Mouse (Mus musculus) ES-E14 (cell line): ENCODE results near the gene Gmfg. TPM values are rescaled to one million over a fixed set of nuclear protein-coding genes. Genes with fewer than 3 reads are reported as not detected.

Source experiments
- DNase-seq: peaks from one replicate; pipeline ENCODE4 v3.0.0-alpha.2; 2013; ENCODE audit warnings: low read depth, low spot score
- H3K27ac ChIP-seq: 2 replicates; pipeline ENCODE4 v1.5.1; 2012; ENCODE audit warnings: low read depth, mild to moderate bottlenecking, low read length, moderate library complexity, mixed read lengths; ENCODE audit not compliant: poor library complexity, insufficient read depth, severe bottlenecking
- H3K36me3 ChIP-seq: 2 replicates; pipeline ENCODE4 v1.6.1; 2012; ENCODE audit warnings: mild to moderate bottlenecking, low read length, moderate library complexity, mixed read lengths; ENCODE audit not compliant: control insufficient read depth, poor library complexity, insufficient read depth, severe bottlenecking
- H3K4me1 ChIP-seq, 2 experiments: fragments of 150-350 bp in 1 of 2; sonication (generic) in 1 of 2; 2 replicates each; pipeline ENCODE4 v1.6.1; 2012; ENCODE audit warnings: low read length in 2 of 2, mild to moderate bottlenecking in 1 of 2, mixed read lengths in 1 of 2; ENCODE audit not compliant: control insufficient read depth in 2 of 2, insufficient read depth in 2 of 2, poor library complexity in 1 of 2
- H3K4me3 ChIP-seq, 2 experiments: fragments of 150-350 bp in 1 of 2; sonication (generic) in 1 of 2; 2 replicates each; pipeline ENCODE4 v1.5.1; 2012; ENCODE audit warnings: low read length in 2 of 2, low read depth in 1 of 2, mild to moderate bottlenecking in 1 of 2, mixed read lengths in 1 of 2; ENCODE audit not compliant: insufficient read depth in 1 of 2, poor library complexity in 1 of 2, severe bottlenecking in 1 of 2
- H3K9ac ChIP-seq: 2 replicates; pipeline ENCODE4 v1.6.1; 2012; ENCODE audit warnings: low read depth, mild to moderate bottlenecking, low read length, mixed read lengths; ENCODE audit not compliant: poor library complexity, insufficient read depth, severe bottlenecking
- H3K9me3 ChIP-seq: fragments of 150-350 bp; sonication (generic); 2 replicates; pipeline ENCODE4 v1.6.1; 2012; ENCODE audit warnings: low read depth, mild to moderate bottlenecking, low read length; ENCODE audit not compliant: control insufficient read depth, insufficient read depth
- CHD2 ChIP-seq: IDR thresholded peaks from 2 replicates; pipeline ENCODE4 v1.6.1; 2014; ENCODE audit warnings: mild to moderate bottlenecking, low read depth, low read length, inconsistent platforms
- HCFC1 ChIP-seq: IDR thresholded peaks from 2 replicates; pipeline ENCODE4 v1.6.1; 2012; ENCODE audit warnings: low read length, inconsistent platforms, borderline replicate concordance; ENCODE audit not compliant: insufficient read depth
- MAFK ChIP-seq: IDR thresholded peaks from 2 replicates; pipeline ENCODE4 v1.6.1; 2014; ENCODE audit warnings: mild to moderate bottlenecking, low read depth, low read length, inconsistent platforms; ENCODE audit not compliant: insufficient read depth
- ZC3H11A ChIP-seq: IDR thresholded peaks from 2 replicates; pipeline ENCODE4 v1.6.1; 2012; ENCODE audit warnings: low read depth, mild to moderate bottlenecking, inconsistent platforms, low read length, borderline replicate concordance
- ZNF384 ChIP-seq: IDR thresholded peaks from 2 replicates; pipeline ENCODE4 v1.6.1; 2012; ENCODE audit warnings: low read depth, low read length, inconsistent platforms
- in situ Hi-C, 2 experiments: fragments of 600-800 bp; cut with MboI; formaldehyde crosslinking; loops; one replicate each; pipeline ENCODE4 v1.15.1; 2025; ENCODE audit warnings: low sequenced_read_pairs in 2 of 2, inconsistent platforms in 1 of 2; ENCODE audit not compliant: unreplicated experiment in 2 of 2
- total RNA-seq: library from RNA; depleted of rRNA; stranded (reverse); fragments of 300-350 nt; gene quantifications from 2 replicates; pipeline ENCODE4 v1.2.3, GENCODE M21; 2012

Gene Gmfg
- total RNA-seq, 1 experiment, result 12.7 TPM

GRCm38 (mm10) chr7:28478854-28479253 lies 41.6 kb downstream of the Gmfg start:
- H3K4me1 ChIP-seq, result peaks cover 0 to 11% of the 10 kb centered on the region in 2 experiments; a peak in 2 of 4 replicates
- H3K4me3 ChIP-seq, result peak overlapping the region in 1 of 2 experiments; percentile 51; a peak in 2 of 4 replicates
- H3K27ac ChIP-seq, result no peak overlapping the region
- no peak for DNase-seq
- H3K36me3 ChIP-seq, result no peaks in the 10 kb centered on the region
- TF ChIP-seq HCFC1 (no peak), MAFK (no peak), ZC3H11A (no peak), ZNF384 (no peak), CHD2 (no peak)
- no peaks in the 10 kb centered on the region for H3K9me3 ChIP-seq
- no peak overlapping the region for H3K9ac ChIP-seq
- in situ Hi-C loops, result no loop called here

- H3K9me3 ChIP-seq, result no peaks in the 10 kb centered on the region
- DNase-seq, result no peak
- TF ChIP-seq MAFK (no peak), CHD2 (no peak), ZNF384 (no peak), ZC3H11A (no peak), HCFC1 (no peak)
- H3K9ac ChIP-seq, result 0 out of 2 replicates have a peak overlapping the region, but pooled peaks have one; percentile 17
- H3K4me3 ChIP-seq, result no peak overlapping the region
- no peaks in the 10 kb centered on the region for H3K36me3 ChIP-seq
- peaks cover 0 to 15% of the 10 kb centered on the region in 2 experiments; a peak in 2 of 4 replicates for H3K4me1 ChIP-seq
- no peak overlapping the region for H3K27ac ChIP-seq
- in situ Hi-C loops, result no loop called here
These were observed 45.6 kb downstream of the Gmfg start for GRCm38 (mm10) chr7:28482854-28483253.

DNA sequence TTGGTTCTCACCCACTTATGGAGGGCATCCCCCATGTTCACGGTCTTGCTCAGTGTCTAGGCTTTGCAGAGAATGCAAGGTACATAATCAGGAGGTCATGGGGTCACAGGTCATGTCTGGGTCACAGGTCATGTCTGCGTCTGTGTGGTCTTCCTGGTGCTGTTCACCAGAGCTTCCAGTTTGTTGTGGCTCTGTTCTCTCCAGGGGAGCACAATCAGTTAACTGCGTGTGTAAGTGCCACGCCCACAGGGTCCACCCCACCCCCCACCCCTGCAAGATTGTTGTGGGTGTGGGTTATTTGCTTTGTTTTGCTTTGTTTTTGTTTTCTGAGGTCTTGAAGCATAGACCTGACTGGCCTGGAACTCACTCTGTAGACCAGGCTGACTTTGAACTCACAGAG lies 46.9 kb downstream of the Gmfg start:
- H3K4me1 ChIP-seq, result peaks cover 0 to 12% of the 10 kb centered on the region in 2 experiments; a peak in 2 of 4 replicates
- H3K4me3 ChIP-seq, result no peak overlapping the region
- H3K9ac ChIP-seq, result no peak overlapping the region
- no peak for DNase-seq
- in situ Hi-C loops, result no loop called here
- H3K36me3 ChIP-seq, result no peaks in the 10 kb centered on the region
- no peak overlapping the region for H3K27ac ChIP-seq
- no peaks in the 10 kb centered on the region for H3K9me3 ChIP-seq
- TF ChIP-seq CHD2, result no peak
- TF ChIP-seq ZC3H11A, result no peak
- no peak for TF ChIP-seq ZNF384
- TF ChIP-seq HCFC1, result no peak
- TF ChIP-seq MAFK, result no peak

GRCm38 (mm10) chr7:28488030-28488491 lies 50.8 kb downstream of the Gmfg start:
- peak overlapping the region; percentile 63 to 73 for H3K4me3 ChIP-seq
- no peak for TF ChIP-seq ZNF384
- no peak for TF ChIP-seq ZC3H11A
- no peak for TF ChIP-seq CHD2
- TF ChIP-seq HCFC1, result no peak
- TF ChIP-seq MAFK, result no peak
- H3K27ac ChIP-seq, result peak overlapping the region; percentile 73; the same call in 1 of the 2 replicates
- H3K36me3 ChIP-seq, result no peaks in the 10 kb centered on the region
- in situ Hi-C loops, result no loop called here
- DNase-seq, result peak; percentile 86
- peaks cover 0 to 7% of the 10 kb centered on the region in 2 experiments; a peak in 3 of 4 replicates for H3K4me1 ChIP-seq
- peak overlapping the region; percentile 84 for H3K9ac ChIP-seq
- no peaks in the 10 kb centered on the region for H3K9me3 ChIP-seq

DNA sequence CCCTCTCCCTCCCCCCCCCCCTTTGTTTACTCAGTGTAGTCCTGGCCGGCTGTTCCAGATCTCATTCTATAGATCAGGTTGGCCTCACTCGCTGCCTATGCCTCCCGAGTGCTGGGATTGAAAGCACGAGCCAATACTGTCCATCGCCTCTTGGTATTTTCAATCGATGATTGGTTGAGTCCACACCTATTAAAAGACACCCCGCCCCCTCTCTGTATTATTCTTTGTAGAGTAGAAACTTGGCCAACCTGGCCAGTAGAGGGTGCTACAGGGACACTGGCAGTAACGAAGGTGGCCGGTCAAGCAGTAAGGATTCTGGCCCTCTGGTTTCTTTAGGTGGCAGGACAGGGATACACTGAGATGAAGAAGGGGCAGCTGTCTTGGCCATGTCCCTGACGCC lies 53.2 kb downstream of the Gmfg start:
- peaks cover 0 to 5% of the 10 kb centered on the region in 2 experiments; a peak in 2 of 4 replicates for H3K4me1 ChIP-seq
- no peaks in the 10 kb centered on the region for H3K36me3 ChIP-seq
- H3K4me3 ChIP-seq, result peak overlapping the region; percentile 59 to 60
- peak; percentile 98 for DNase-seq
- TF ChIP-seq ZC3H11A, result peak; percentile 19; the same call in 1 of the 2 replicates
- no peak for TF ChIP-seq ZNF384
- no peaks in the 10 kb centered on the region for H3K9me3 ChIP-seq
- H3K9ac ChIP-seq, result peak overlapping the region; percentile 72
- in situ Hi-C loops, result no loop called here
- H3K27ac ChIP-seq, result no peak overlapping the region
